Mouse (Mus musculus): ENCODE measurements around the gene Ube2k.

- TF ChIP-seq USF1 (IDR thresholded peaks at IDR 0.05; ENCODE audit: low read depth, low read length) (no peak), CTCF (IDR thresholded peaks at IDR 0.05 in 2 of 3, conservative IDR thresholded peaks at IDR 0.05 in 1 of 3; ENCODE audit: control insufficient read depth in 1 of 3, insufficient read depth in 1 of 3, low read depth in 2 of 3, low read length in 3 of 3, poor library complexity in 1 of 3, severe bottlenecking in 1 of 3) (no peak), POLR2AphosphoS2 (IDR thresholded peaks at IDR 0.05; ENCODE audit: low read length) (no peak), MEF2A (IDR thresholded peaks at IDR 0.05; ENCODE audit: extremely low read depth, insufficient replicate concordance, low read depth, low read length, poor library complexity, severe bottlenecking) (no peak), POLR2A (IDR thresholded peaks at IDR 0.05; ENCODE audit: control insufficient read depth in 1 of 2, insufficient read depth in 1 of 2, low read depth in 1 of 2, low read length in 2 of 2, poor library complexity in 1 of 2) (no peak), TAL1 (IDR thresholded peaks at IDR 0.05; ENCODE audit: low read length) (no peak), CHD2 (IDR thresholded peaks at IDR 0.05; ENCODE audit: low read length) (no peak), ETS1 (IDR thresholded peaks at IDR 0.05; ENCODE audit: low read depth, low read length) (no peak), MXI1 (IDR thresholded peaks at IDR 0.05; ENCODE audit: low read depth, low read length) (no peak), GATA1 (IDR thresholded peaks at IDR 0.05; ENCODE audit: low read depth, low read length) (no peak)
These were observed 20.1 kb downstream of the Ube2k start for GRCm38 (mm10) chr5:65557109-65557508.
